Mouse (Mus musculus) megakaryocyte, embryonic 14.5 days (primary cell): ENCODE data around the gene Slc43a3.

Experiments
- FLI1 ChIP-seq: IDR thresholded peaks from 2 replicates; pipeline ENCODE4 v1.6.1; 2012; ENCODE audit warnings: low read length, inconsistent platforms, mixed read lengths
- GATA1 ChIP-seq: IDR thresholded peaks from 3 replicates; pipeline ENCODE4 v1.6.1; 2012; ENCODE audit warnings: mixed read lengths, low read length, inconsistent platforms, borderline replicate concordance

- TF ChIP-seq FLI1 (no peak), GATA1 (no peak)
These were observed 22.3 kb downstream of the Slc43a3 start for GRCm38 (mm10) chr2:84958588-84959264.
